Mouse (Mus musculus) stomach, embryonic 15.5 days (tissue): ENCODE results near the gene Tmem184c. TPM values are rescaled to one million over a fixed set of nuclear protein-coding genes. Genes with fewer than 3 reads are reported as not detected.

Source experiments
- ATAC-seq: fragments of 200-750 bp; cut with Nextera tagmentation; 2 replicates; pipeline ENCODE4 v1.8.0; 2017; ENCODE audit warnings: low read depth, moderate number of reproducible peaks, moderate TSS enrichment; ENCODE audit not compliant: insufficient read depth, low FRiP score
- H3K27ac ChIP-seq: fragments of 300-500 bp; sonication (generic); 2 replicates; pipeline ENCODE4 v1.5.1; 2015; ENCODE audit warnings: mild to moderate bottlenecking, inconsistent platforms
- H3K27me3 ChIP-seq: fragments of 300-500 bp; sonication (generic); replicated peaks from 2 replicates; pipeline ENCODE4 v1.6.1; 2015; ENCODE audit warnings: inconsistent platforms
- H3K36me3 ChIP-seq: fragments of 300-500 bp; sonication (generic); 2 replicates; pipeline ENCODE4 v1.6.1; 2015; ENCODE audit warnings: inconsistent platforms
- H3K4me1 ChIP-seq: fragments of 300-500 bp; sonication (generic); 2 replicates; pipeline ENCODE4 v1.6.1; 2015; ENCODE audit warnings: inconsistent platforms
- H3K4me2 ChIP-seq: fragments of 300-500 bp; sonication (generic); 2 replicates; pipeline ENCODE4 v1.6.1; 2015; ENCODE audit warnings: mild to moderate bottlenecking, inconsistent platforms
- H3K4me3 ChIP-seq: fragments of 300-500 bp; sonication (generic); replicated peaks from 2 replicates; pipeline ENCODE4 v1.5.1; 2015; ENCODE audit warnings: inconsistent platforms
- H3K9ac ChIP-seq: fragments of 300-500 bp; sonication (generic); 2 replicates; pipeline ENCODE4 v1.6.1; 2015; ENCODE audit warnings: inconsistent platforms
- H3K9me3 ChIP-seq: fragments of 300-500 bp; sonication (generic); 2 replicates; pipeline ENCODE4 v1.6.1; 2016; ENCODE audit warnings: inconsistent platforms
- WGBS: fragments of 180-500 bp; shearing (Covaris S2); methylation state at CpG from one replicate; pipeline ENCODE4 v1.1.7; 2015; 5-methylcytosine and 5-hydroxymethylcytosine counted together
- polyA plus RNA-seq: library from polyadenylated mRNA; unstranded; fragments of >200 nt; fragmentation: Nextera tagmentation; extraction: Ambion mirVana; gene quantifications from 2 replicates; pipeline ENCODE4 v1.2.1, GENCODE M21; 2015

The Tmem184c gene
- 24.9 and 27.5 TPM in 2 replicates for polyA plus RNA-seq

- WGBS: under 1% methylated on average over 36 of the region's 36 CpGs
- H3K27ac ChIP-seq: 0 out of 2 replicates have a peak within 1 kb of the TSS, but pooled peaks have one; percentile 41
- H3K4me3 ChIP-seq: peak within 1 kb of the TSS; percentile 70
- peak; percentile 94 for ATAC-seq
- H3K9me3 ChIP-seq: no peaks in the 10 kb centered on the region
- H3K27me3 ChIP-seq: no peaks in the 10 kb centered on the region
- H3K4me2 ChIP-seq: peak within 1 kb of the TSS; percentile 54
- no peaks in the 10 kb centered on the region for H3K36me3 ChIP-seq
- H3K4me1 ChIP-seq: 0 out of 2 replicates have a peak, but pooled peaks cover 5% of the 10 kb centered on the region
- peak within 1 kb of the TSS; percentile 27; the same call in 1 of the 2 replicates for H3K9ac ChIP-seq
Observed at GRCm38 (mm10) chr8:77610374-77610969, at the start of gene Tmem184c. Gene Tmem184c (minus strand): TSS chr8:77610698.

- Histone ChIP-seq H3K27me3 (no peaks in the 10 kb centered on the region), H3K9ac (no peak overlapping the region), H3K4me2 (no peak overlapping the region), H3K36me3 (no peaks in the 10 kb centered on the region; the same call in 1 of the 2 replicates), H3K27ac (no peak overlapping the region), H3K4me3 (no peak overlapping the region), H3K4me1 (no peaks in the 10 kb centered on the region), H3K9me3 (no peaks in the 10 kb centered on the region)
- WGBS: 63% methylated on average over 4 of the region's 4 CpGs
- ATAC-seq: no peak
Observed at GRCm38 (mm10) chr8:77659534-77660080, 49.1 kb upstream of the Tmem184c start.

GRCm38 (mm10) chr8:77658356-77658755 is 47.9 kb upstream of the Tmem184c start:
- Histone ChIP-seq H3K4me3 (no peak overlapping the region), H3K27me3 (no peaks in the 10 kb centered on the region), H3K9me3 (no peaks in the 10 kb centered on the region), H3K4me2 (no peak overlapping the region), H3K36me3 (no peaks in the 10 kb centered on the region), H3K27ac (no peak overlapping the region), H3K4me1 (no peaks in the 10 kb centered on the region), H3K9ac (no peak overlapping the region)
- WGBS: 59% methylated on average over 3 of the region's 3 CpGs
- no peak for ATAC-seq

- no peaks in the 10 kb centered on the region for H3K4me1 ChIP-seq
- H3K36me3 ChIP-seq: no peaks in the 10 kb centered on the region
- 44% methylated on average over 1 of the region's 1 CpGs for WGBS
- H3K4me3 ChIP-seq: no peak overlapping the region
- no peak for ATAC-seq
- no peaks in the 10 kb centered on the region for H3K27me3 ChIP-seq
- H3K9ac ChIP-seq: no peak overlapping the region
- no peak overlapping the region for H3K4me2 ChIP-seq
- no peak overlapping the region; the same call in 1 of the 2 replicates for H3K27ac ChIP-seq
- H3K9me3 ChIP-seq: no peaks in the 10 kb centered on the region
Observed at GRCm38 (mm10) chr8:77650646-77651190, 40.2 kb upstream of the Tmem184c start.

- Histone ChIP-seq H3K4me2 (no peak overlapping the region), H3K4me3 (no peak overlapping the region), H3K9ac (no peak overlapping the region), H3K27me3 (no peaks in the 10 kb centered on the region), H3K27ac (peak overlapping the region; percentile 26; the same call in 1 of the 2 replicates), H3K9me3 (no peaks in the 10 kb centered on the region), H3K4me1 (no peaks in the 10 kb centered on the region), H3K36me3 (no peaks in the 10 kb centered on the region)
- WGBS: 48% methylated on average over 5 of the region's 5 CpGs
- ATAC-seq: no peak
Observed at GRCm38 (mm10) chr8:77640093-77640839, 29.8 kb upstream of the Tmem184c start.

GRCm38 (mm10) chr8:77637593-77637992 is 27.1 kb upstream of the Tmem184c start:
- Histone ChIP-seq H3K36me3 (no peaks in the 10 kb centered on the region), H3K9me3 (no peaks in the 10 kb centered on the region), H3K4me3 (no peak overlapping the region), H3K27ac (no peak overlapping the region), H3K27me3 (no peaks in the 10 kb centered on the region), H3K4me1 (no peaks in the 10 kb centered on the region; the same call in 1 of the 2 replicates), H3K9ac (no peak overlapping the region), H3K4me2 (no peak overlapping the region)
- ATAC-seq: no peak
- WGBS: 83% methylated on average over 3 of the region's 3 CpGs

- no peak overlapping the region for H3K27ac ChIP-seq
- no peaks in the 10 kb centered on the region; the same call in 1 of the 2 replicates for H3K4me1 ChIP-seq
- WGBS: 63% methylated on average over 5 of the region's 5 CpGs
- H3K9me3 ChIP-seq: no peaks in the 10 kb centered on the region
- H3K4me2 ChIP-seq: no peak overlapping the region
- H3K27me3 ChIP-seq: no peaks in the 10 kb centered on the region
- H3K9ac ChIP-seq: no peak overlapping the region
- H3K4me3 ChIP-seq: no peak overlapping the region
- H3K36me3 ChIP-seq: no peaks in the 10 kb centered on the region
- no peak for ATAC-seq
Observed at GRCm38 (mm10) chr8:77634035-77634434, 23.5 kb upstream of the Tmem184c start.

- Histone ChIP-seq H3K9ac (no peak overlapping the region), H3K4me2 (no peak overlapping the region), H3K4me3 (no peak overlapping the region), H3K27ac (no peak overlapping the region), H3K36me3 (no peaks in the 10 kb centered on the region), H3K9me3 (no peaks in the 10 kb centered on the region), H3K4me1 (no peaks in the 10 kb centered on the region; the same call in 1 of the 2 replicates), H3K27me3 (no peaks in the 10 kb centered on the region)
- no peak for ATAC-seq
- 47% methylated on average over 2 of the region's 2 CpGs for WGBS
Observed at GRCm38 (mm10) chr8:77633211-77633610, 22.7 kb upstream of the Tmem184c start.

GRCm38 (mm10) chr8:77630691-77631090 is 20.2 kb upstream of the Tmem184c start:
- Histone ChIP-seq H3K9me3 (no peaks in the 10 kb centered on the region), H3K4me2 (no peak overlapping the region), H3K4me1 (no peaks in the 10 kb centered on the region; the same call in 1 of the 2 replicates), H3K27ac (0 out of 2 replicates have a peak overlapping the region, but pooled peaks have one; percentile 18), H3K9ac (no peak overlapping the region), H3K36me3 (no peaks in the 10 kb centered on the region), H3K27me3 (no peaks in the 10 kb centered on the region), H3K4me3 (no peak overlapping the region)
- ATAC-seq: no peak
- 34% methylated on average over 3 of the region's 3 CpGs for WGBS

- Histone ChIP-seq H3K27me3 (no peaks in the 10 kb centered on the region), H3K27ac (no peak overlapping the region), H3K9ac (no peak overlapping the region)
Observed at GRCm38 (mm10) chr8:77629858-77630537, 19.5 kb upstream of the Tmem184c start.

GRCm38 (mm10) chr8:77623677-77624209 is 13.2 kb upstream of the Tmem184c start:
- WGBS: 88% methylated on average over 7 of the region's 7 CpGs
- Histone ChIP-seq H3K27me3 (no peaks in the 10 kb centered on the region), H3K9me3 (no peaks in the 10 kb centered on the region), H3K4me3 (no peak overlapping the region), H3K4me2 (no peak overlapping the region), H3K4me1 (no peaks in the 10 kb centered on the region), H3K36me3 (no peaks in the 10 kb centered on the region), H3K9ac (no peak overlapping the region), H3K27ac (no peak overlapping the region)
- ATAC-seq: no peak

More at GRCm38 (mm10) chr8:77629858-77630537, 19.5 kb upstream of the Tmem184c start:
- H3K9me3 ChIP-seq: no peaks in the 10 kb centered on the region
- peak; percentile 35; the same call in 1 of the 2 replicates for ATAC-seq
- no peaks in the 10 kb centered on the region for H3K36me3 ChIP-seq
- WGBS: 15% methylated on average over 15 of the region's 15 CpGs
- H3K4me2 ChIP-seq: no peak overlapping the region
- H3K4me3 ChIP-seq: no peak overlapping the region
- H3K4me1 ChIP-seq: no peaks in the 10 kb centered on the region; the same call in 1 of the 2 replicates
